Mouse (Mus musculus) myocyte (in vitro differentiated cells): ENCODE measurements at regions not wholly inside any gene's neighbourhood (a gene's known extent, or its start where the extent isn't known, plus 50 kb on each side); places are given as distances from the start of the nearest gene placed in this dataset.

ENCODE experiments used
- CEBPB ChIP-seq: IDR thresholded peaks from 2 replicates; pipeline ENCODE4 v1.6.1; 2011; ENCODE audit warnings: mild to moderate bottlenecking, moderate library complexity; ENCODE audit not compliant: poor library complexity, insufficient read depth, severe bottlenecking
- E2F4 ChIP-seq: IDR thresholded peaks from one replicate; pipeline ENCODE4 v1.6.1; 2011; ENCODE audit warnings: mild to moderate bottlenecking, control low read depth, moderate library complexity; ENCODE audit not compliant: insufficient read depth
- MYOG ChIP-seq, 3 experiments: IDR thresholded peaks; one replicate each; pipeline ENCODE4 v1.6.1; 2011; ENCODE audit warnings: control low read depth in 2 of 3, low read depth in 2 of 3, mild to moderate bottlenecking in 2 of 3; ENCODE audit not compliant: insufficient read length in 2 of 3, control insufficient read depth in 1 of 3, insufficient read depth in 1 of 3
- POLR2A ChIP-seq: IDR thresholded peaks from one replicate; pipeline ENCODE4 v1.6.1; 2011; ENCODE audit warnings: low read depth, mild to moderate bottlenecking, control low read depth, moderate library complexity; ENCODE audit not compliant: insufficient read length
- POLR2AphosphoS2 ChIP-seq: IDR thresholded peaks from one replicate; pipeline ENCODE4 v1.6.1; 2011; ENCODE audit warnings: low read depth, control low read depth; ENCODE audit not compliant: insufficient read length
- TCF12 ChIP-seq: IDR thresholded peaks from one replicate; pipeline ENCODE4 v1.6.1; 2011; ENCODE audit warnings: mild to moderate bottlenecking, control low read depth; ENCODE audit not compliant: poor library complexity, insufficient read depth, severe bottlenecking
- USF1 ChIP-seq: IDR thresholded peaks from one replicate; pipeline ENCODE4 v1.6.1; 2011; ENCODE audit warnings: low read depth, mild to moderate bottlenecking, control low read depth, moderate library complexity

DNA sequence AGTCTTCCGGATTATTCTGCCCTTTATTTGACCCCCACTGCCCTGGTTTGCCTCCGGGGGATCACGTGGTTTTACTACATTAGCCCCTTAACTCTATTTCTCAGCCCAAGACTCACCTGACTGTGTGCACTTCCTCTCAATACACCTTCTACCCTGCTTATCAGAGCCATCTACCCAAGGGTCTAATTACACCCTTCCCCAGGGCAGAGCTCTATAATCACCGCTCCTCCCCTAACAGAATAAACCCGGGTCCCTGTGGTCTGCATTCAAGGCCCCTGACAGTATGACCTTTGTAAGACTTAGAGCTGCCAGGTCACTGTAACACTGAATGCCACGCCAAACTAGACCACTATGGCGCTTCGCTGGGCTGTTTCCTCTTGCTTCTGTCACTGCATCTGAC, 113.6 kb upstream of the Jarid2 start:
- TF ChIP-seq MYOG (IDR thresholded peaks at IDR 0.05; ENCODE audit: control insufficient read depth in 1 of 3, insufficient read depth in 1 of 3, insufficient read length in 2 of 3, low read depth in 2 of 3) (no peak), POLR2A (no peak), CEBPB (no peak), POLR2AphosphoS2 (no peak), E2F4 (no peak), TCF12 (no peak), USF1 (no peak)
